Mouse (Mus musculus) liver, embryonic 15.5 days (tissue): ENCODE measurements around the gene Mrps34. TPM values are rescaled to one million over a fixed set of nuclear protein-coding genes. Genes with fewer than 3 reads are reported as not detected.

Source experiments
- ATAC-seq: fragments of 200-750 bp; cut with Nextera tagmentation; 2 replicates; pipeline ENCODE4 v1.8.0; 2017; ENCODE audit warnings: moderate number of reproducible peaks, mild to moderate bottlenecking, moderate library complexity; ENCODE audit not compliant: insufficient read depth
- H3K27ac ChIP-seq: fragments of 300-500 bp; sonication (generic); replicated peaks from 2 replicates; pipeline ENCODE4 v1.5.1; 2015; ENCODE audit warnings: mild to moderate bottlenecking, inconsistent platforms
- H3K27me3 ChIP-seq: fragments of 300-500 bp; sonication (generic); 2 replicates; pipeline ENCODE4 v1.6.1; 2015; ENCODE audit warnings: mild to moderate bottlenecking, inconsistent platforms
- H3K36me3 ChIP-seq: fragments of 300-500 bp; sonication (generic); replicated peaks from 2 replicates; pipeline ENCODE4 v1.6.1; 2015; ENCODE audit warnings: moderate library complexity, mild to moderate bottlenecking, inconsistent platforms
- H3K4me1 ChIP-seq: fragments of 300-500 bp; sonication (generic); replicated peaks from 2 replicates; pipeline ENCODE4 v1.6.1; 2015; ENCODE audit warnings: inconsistent platforms
- H3K4me2 ChIP-seq: fragments of 300-500 bp; sonication (generic); 2 replicates; pipeline ENCODE4 v1.6.1; 2015; ENCODE audit warnings: moderate library complexity, mild to moderate bottlenecking, inconsistent platforms
- H3K4me3 ChIP-seq: fragments of 300-500 bp; sonication (generic); replicated peaks from 2 replicates; pipeline ENCODE4 v1.5.1; 2015; ENCODE audit warnings: mild to moderate bottlenecking, inconsistent platforms
- H3K9ac ChIP-seq: fragments of 300-500 bp; sonication (generic); 2 replicates; pipeline ENCODE4 v1.6.1; 2015; ENCODE audit warnings: moderate library complexity, mild to moderate bottlenecking, inconsistent platforms
- H3K9me3 ChIP-seq: fragments of 300-500 bp; sonication (generic); replicated peaks from 2 replicates; pipeline ENCODE4 v1.6.1; 2016; ENCODE audit warnings: inconsistent platforms
- whole genome bisulfite sequencing: fragments of 180-500 bp; shearing (Covaris S2); methylation state at CpG from one replicate; pipeline ENCODE4 v1.1.7; 2015; ENCODE audit warnings: mixed read lengths; ENCODE audit not compliant: insufficient replicate concordance; 5-methylcytosine and 5-hydroxymethylcytosine counted together
- polyA plus RNA-seq: library from polyadenylated mRNA; unstranded; fragments of >200 nt; fragmentation: Nextera tagmentation; extraction: Ambion mirVana; gene quantifications from 2 replicates; pipeline ENCODE4 v1.2.1, GENCODE M21; 2015

The Mrps34 gene
- polyA plus RNA-seq, 1 experiment from 2014 or later, result 52.8 TPM

- 82% methylated on average over 5 of the region's 5 CpGs for WGBS
- peak overlapping the region; percentile 21; the same call in 1 of the 2 replicates for H3K4me3 ChIP-seq
Measured at GRCm38 (mm10) chr17:24902124-24902523, 7.2 kb downstream of the Mrps34 start.

DNA sequence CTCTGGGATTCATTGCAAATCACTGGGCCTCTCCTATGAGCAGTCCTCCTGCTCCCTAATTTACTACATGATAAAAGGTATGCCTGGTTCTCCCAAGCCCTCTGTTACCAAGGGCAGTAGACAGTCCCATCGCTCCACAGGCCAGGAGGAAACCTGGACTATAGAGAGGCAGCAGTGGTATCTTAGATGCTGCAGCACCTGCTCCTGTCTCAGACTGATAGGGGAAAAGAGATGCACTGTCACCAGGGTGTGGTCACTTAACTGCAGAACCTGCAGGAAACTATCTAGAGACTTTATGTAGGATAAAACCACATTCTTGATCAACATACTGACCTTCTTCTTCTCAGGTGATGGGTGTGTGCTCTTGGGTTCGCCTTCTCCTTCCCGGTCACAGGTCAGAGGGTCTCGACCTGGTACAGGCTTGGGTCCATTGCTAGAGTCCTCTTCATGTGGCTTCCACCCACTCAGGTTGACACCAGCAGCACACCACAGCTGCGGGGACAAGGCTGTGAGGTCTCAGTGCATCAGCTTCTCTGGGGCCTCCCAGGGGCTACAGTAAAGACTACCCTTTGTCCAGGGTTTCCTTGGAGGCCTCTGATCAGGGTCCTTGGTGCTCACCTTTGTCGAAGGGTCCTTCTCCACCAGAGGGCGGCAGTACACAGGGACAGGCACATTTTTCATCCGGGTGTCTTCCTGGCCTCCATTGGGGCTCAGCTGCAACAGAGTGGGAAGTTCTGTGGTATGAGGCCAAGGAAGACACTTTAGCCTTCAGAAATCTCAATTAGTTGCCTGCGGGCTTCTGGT, 8.0 kb downstream of the Mrps34 start:
- Histone ChIP-seq H3K4me2 (peak overlapping the region; percentile 69), H3K9me3 (no peaks in the 10 kb centered on the region), H3K9ac (peak overlapping the region; percentile 45), H3K27ac (peak overlapping the region; percentile 98), H3K4me1 (peaks cover 53% of the 10 kb centered on the region), H3K4me3 (peak overlapping the region; percentile 32), H3K27me3 (no peaks in the 10 kb centered on the region), H3K36me3 (peaks cover 100% of the 10 kb centered on the region)
- 30% methylated on average over 9 of the region's 9 CpGs for WGBS
- ATAC-seq, result peak; percentile 99

More at GRCm38 (mm10) chr17:24902124-24902523, 7.2 kb downstream of the Mrps34 start:
- Histone ChIP-seq H3K27ac (peak overlapping the region; percentile 98), H3K4me2 (peak overlapping the region; percentile 69), H3K4me1 (peaks cover 61% of the 10 kb centered on the region), H3K36me3 (peaks cover 100% of the 10 kb centered on the region), H3K27me3 (no peaks in the 10 kb centered on the region), H3K9me3 (no peaks in the 10 kb centered on the region), H3K9ac (peak overlapping the region; percentile 40)
- ATAC-seq, result no peak

DNA sequence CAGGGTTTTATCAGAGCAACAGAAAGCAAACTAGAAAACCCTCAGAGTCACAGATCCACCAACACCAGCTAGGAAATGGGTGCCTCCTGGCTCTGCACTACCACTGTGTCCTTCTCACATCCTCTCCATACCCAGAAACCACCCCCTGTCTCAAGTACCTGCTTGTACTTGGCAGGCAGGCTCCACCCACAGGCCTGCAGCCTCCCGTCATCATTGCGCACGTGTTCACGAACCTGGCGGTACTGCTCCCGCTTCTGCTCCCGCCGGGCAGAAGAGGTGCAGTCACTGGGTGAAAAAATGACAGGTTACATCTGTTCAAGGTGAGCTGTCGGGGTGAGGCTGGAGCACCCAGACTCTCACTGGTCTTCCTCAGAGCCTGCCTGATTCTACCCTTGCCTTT, 8.9 kb downstream of the Mrps34 start:
- H3K4me2 ChIP-seq, result peak overlapping the region; percentile 69
- WGBS, result 88% methylated on average over 9 of the region's 9 CpGs

DNA sequence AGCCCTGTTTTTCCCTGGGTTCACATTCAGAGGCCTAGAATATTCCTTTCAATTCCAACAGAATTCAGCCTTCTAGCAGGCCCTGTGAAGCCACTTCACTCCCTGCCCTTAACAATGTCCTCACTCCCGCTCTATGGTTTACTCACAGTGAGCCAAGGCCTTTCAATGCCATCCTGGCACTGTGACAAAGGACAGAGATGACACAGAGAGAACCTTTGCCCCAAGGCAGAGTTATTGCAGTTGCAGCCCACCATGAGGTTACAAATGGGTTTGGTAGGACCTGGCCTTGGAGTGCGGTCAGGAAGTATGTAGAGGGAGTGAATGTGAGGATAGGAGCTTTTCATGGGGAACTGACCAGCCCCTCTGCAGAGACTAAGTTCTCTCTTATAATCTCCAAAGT, 12.7 kb downstream of the Mrps34 start:
- whole genome bisulfite sequencing, result 90% methylated on average over 2 of the region's 2 CpGs
- Histone ChIP-seq H3K27ac (0 out of 2 replicates have a peak overlapping the region, but pooled peaks have one; percentile 12), H3K27me3 (no peaks in the 10 kb centered on the region), H3K4me3 (no peak overlapping the region), H3K4me1 (peaks cover 21% of the 10 kb centered on the region), H3K4me2 (no peak overlapping the region), H3K36me3 (peaks cover 100% of the 10 kb centered on the region), H3K9ac (no peak overlapping the region), H3K9me3 (no peaks in the 10 kb centered on the region)
- no peak for ATAC-seq

More for the DNA sequence above, 8.9 kb downstream of the Mrps34 start:
- Histone ChIP-seq H3K27ac (peak overlapping the region; percentile 98), H3K4me3 (no peak overlapping the region), H3K36me3 (peaks cover 100% of the 10 kb centered on the region), H3K9ac (0 out of 2 replicates have a peak overlapping the region, but pooled peaks have one; percentile 45), H3K9me3 (no peaks in the 10 kb centered on the region), H3K4me1 (peaks cover 44% of the 10 kb centered on the region), H3K27me3 (no peaks in the 10 kb centered on the region)
- no peak for ATAC-seq

GRCm38 (mm10) chr17:24913984-24914383, 19.1 kb downstream of the Mrps34 start:
- Histone ChIP-seq H3K4me3 (no peak overlapping the region), H3K9ac (no peak overlapping the region), H3K27me3 (no peaks in the 10 kb centered on the region), H3K4me1 (no peaks in the 10 kb centered on the region), H3K4me2 (no peak overlapping the region), H3K27ac (no peak overlapping the region), H3K9me3 (no peaks in the 10 kb centered on the region), H3K36me3 (peaks cover 99% of the 10 kb centered on the region)
- ATAC-seq, result no peak

GRCm38 (mm10) chr17:24923246-24923645, 28.3 kb downstream of the Mrps34 start:
- no peaks in the 10 kb centered on the region for H3K4me1 ChIP-seq
- peaks cover 98% of the 10 kb centered on the region for H3K36me3 ChIP-seq
- H3K27me3 ChIP-seq, result no peaks in the 10 kb centered on the region
- ATAC-seq, result no peak
- no peak overlapping the region for H3K4me3 ChIP-seq
- no peaks in the 10 kb centered on the region for H3K9me3 ChIP-seq
- H3K4me2 ChIP-seq, result no peak overlapping the region
- WGBS, result 93% methylated on average over 1 of the region's 1 CpGs
- no peak overlapping the region for H3K9ac ChIP-seq
- no peak overlapping the region for H3K27ac ChIP-seq

GRCm38 (mm10) chr17:24929506-24929905, 34.6 kb downstream of the Mrps34 start:
- no peaks in the 10 kb centered on the region for H3K27me3 ChIP-seq
- WGBS, result 58% methylated on average over 1 of the region's 1 CpGs
- H3K4me1 ChIP-seq, result peaks cover 20% of the 10 kb centered on the region
- H3K36me3 ChIP-seq, result peaks cover 63% of the 10 kb centered on the region
- no peak for ATAC-seq
- H3K9ac ChIP-seq, result no peak overlapping the region
- no peaks in the 10 kb centered on the region for H3K9me3 ChIP-seq
- H3K4me2 ChIP-seq, result no peak overlapping the region
- no peak overlapping the region for H3K4me3 ChIP-seq
- no peak overlapping the region for H3K27ac ChIP-seq

- Histone ChIP-seq H3K36me3 (peaks cover 33% of the 10 kb centered on the region), H3K4me3 (no peak overlapping the region), H3K4me1 (peaks cover 43% of the 10 kb centered on the region), H3K9ac (no peak overlapping the region), H3K9me3 (no peaks in the 10 kb centered on the region), H3K27ac (no peak overlapping the region), H3K4me2 (no peak overlapping the region), H3K27me3 (no peaks in the 10 kb centered on the region)
- WGBS, result 83% methylated on average over 4 of the region's 4 CpGs
- no peak for ATAC-seq
Measured at GRCm38 (mm10) chr17:24932431-24932830, 37.5 kb downstream of the Mrps34 start.

- H3K36me3 ChIP-seq, result peaks cover 27% of the 10 kb centered on the region
- H3K4me2 ChIP-seq, result no peak overlapping the region; the same call in 1 of the 2 replicates
- H3K4me1 ChIP-seq, result peaks cover 46% of the 10 kb centered on the region
- no peak for ATAC-seq
- H3K27ac ChIP-seq, result no peak overlapping the region
- H3K9me3 ChIP-seq, result no peaks in the 10 kb centered on the region
- 86% methylated on average over 4 of the region's 4 CpGs for WGBS
- H3K27me3 ChIP-seq, result no peaks in the 10 kb centered on the region
- no peak overlapping the region for H3K4me3 ChIP-seq
- H3K9ac ChIP-seq, result no peak overlapping the region
Measured at GRCm38 (mm10) chr17:24933163-24933562, 38.2 kb downstream of the Mrps34 start.

- WGBS, result 67% methylated on average over 4 of the region's 4 CpGs
- peak overlapping the region; percentile 92; the same call in 1 of the 2 replicates for H3K27ac ChIP-seq
Measured at GRCm38 (mm10) chr17:24934926-24935325, 40.0 kb downstream of the Mrps34 start.

DNA sequence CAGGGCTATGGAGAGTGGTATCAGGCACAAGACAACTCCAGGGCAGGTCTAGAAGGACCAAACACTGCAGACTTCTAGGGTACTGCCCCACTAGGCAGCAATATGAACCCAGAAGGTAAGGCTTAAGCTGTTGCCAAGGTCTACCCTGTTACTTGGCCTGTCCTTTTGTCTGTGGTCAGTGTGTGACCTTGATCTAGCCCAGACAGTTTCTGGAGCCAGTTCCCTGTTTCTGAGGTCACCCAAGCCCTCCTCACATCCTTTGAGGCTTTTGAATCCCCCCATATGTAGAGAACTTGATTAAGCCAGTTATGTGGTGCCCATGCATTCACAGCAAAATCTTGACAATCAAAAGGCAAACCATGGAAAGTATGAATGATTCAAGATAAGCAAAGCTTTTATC, 40.8 kb downstream of the Mrps34 start:
- peak overlapping the region; percentile 87 for H3K4me2 ChIP-seq
- H3K9ac ChIP-seq, result peak overlapping the region; percentile 92
- peak overlapping the region; percentile 96 for H3K4me3 ChIP-seq
- H3K27me3 ChIP-seq, result no peaks in the 10 kb centered on the region
- ATAC-seq, result no peak
- no peaks in the 10 kb centered on the region for H3K9me3 ChIP-seq
- H3K27ac ChIP-seq, result peak overlapping the region; percentile 92
- H3K4me1 ChIP-seq, result peaks cover 41% of the 10 kb centered on the region
- peaks cover 18% of the 10 kb centered on the region; the same call in 1 of the 2 replicates for H3K36me3 ChIP-seq

More at GRCm38 (mm10) chr17:24934926-24935325, 40.0 kb downstream of the Mrps34 start:
- Histone ChIP-seq H3K4me1 (peaks cover 41% of the 10 kb centered on the region), H3K4me3 (peak overlapping the region; percentile 96), H3K9ac (peak overlapping the region; percentile 92), H3K9me3 (no peaks in the 10 kb centered on the region), H3K27me3 (no peaks in the 10 kb centered on the region), H3K4me2 (peak overlapping the region; percentile 87), H3K36me3 (peaks cover 18% of the 10 kb centered on the region)
- ATAC-seq, result no peak
